Mouse (Mus musculus) intestine, embryonic 16.5 days (tissue): ENCODE measurements around the gene Med12l. TPM values are rescaled to one million over a fixed set of nuclear protein-coding genes. Genes with fewer than 3 reads are reported as not detected.

Source experiments
- ATAC-seq: fragments of 200-750 bp; cut with Nextera tagmentation; 2 replicates; pipeline ENCODE4 v1.8.0; 2017; ENCODE audit warnings: moderate TSS enrichment, moderate library complexity
- H3K27ac ChIP-seq: fragments of 300-500 bp; sonication (generic); 2 replicates; pipeline ENCODE4 v1.5.1; 2014; ENCODE audit warnings: mild to moderate bottlenecking, low read length
- H3K27me3 ChIP-seq: fragments of 300-500 bp; sonication (generic); replicated peaks from 2 replicates; pipeline ENCODE4 v1.6.1; 2014; ENCODE audit warnings: low read length, control low read depth, mixed read lengths; ENCODE audit not compliant: control insufficient read depth, insufficient read depth
- H3K36me3 ChIP-seq: fragments of 300-500 bp; sonication (generic); 2 replicates; pipeline ENCODE4 v1.6.1; 2014; ENCODE audit warnings: low read length, control low read depth; ENCODE audit not compliant: control insufficient read depth, insufficient read depth
- H3K4me1 ChIP-seq: fragments of 300-500 bp; sonication (generic); 2 replicates; pipeline ENCODE4 v1.6.1; 2014; ENCODE audit warnings: low read length, control low read depth, mixed read lengths; ENCODE audit not compliant: control insufficient read depth, insufficient read depth
- H3K4me2 ChIP-seq: fragments of 300-500 bp; sonication (generic); 2 replicates; pipeline ENCODE4 v1.6.1; 2014; ENCODE audit warnings: low read depth, low read length, control low read depth
- H3K4me3 ChIP-seq: fragments of 300-500 bp; sonication (generic); 2 replicates; pipeline ENCODE4 v1.5.1; 2014; ENCODE audit warnings: mild to moderate bottlenecking, low read length
- H3K9ac ChIP-seq: fragments of 300-500 bp; sonication (generic); 2 replicates; pipeline ENCODE4 v1.6.1; 2014; ENCODE audit warnings: low read depth, low read length
- H3K9me3 ChIP-seq: fragments of 300-500 bp; sonication (generic); 2 replicates; pipeline ENCODE4 v1.6.1; 2016; ENCODE audit warnings: low read length, control low read depth; ENCODE audit not compliant: control insufficient read depth
- WGBS: fragments of 180-500 bp; shearing (Covaris S2); extraction: QIAGEN DNeasy Blood & Tissue Kit; methylation state at CpG from one replicate; pipeline ENCODE4 v1.1.7; 2014; 5-methylcytosine and 5-hydroxymethylcytosine counted together
- polyA plus RNA-seq: library from polyadenylated mRNA; unstranded; fragments of >200 nt; fragmentation: Nextera tagmentation; extraction: Ambion mirVana; gene quantifications from 2 replicates; pipeline ENCODE4 v1.2.1, GENCODE M21; 2015

Gene Med12l
- polyA plus RNA-seq, 1 experiment from 2014 or later: 0.65 TPM

DNA sequence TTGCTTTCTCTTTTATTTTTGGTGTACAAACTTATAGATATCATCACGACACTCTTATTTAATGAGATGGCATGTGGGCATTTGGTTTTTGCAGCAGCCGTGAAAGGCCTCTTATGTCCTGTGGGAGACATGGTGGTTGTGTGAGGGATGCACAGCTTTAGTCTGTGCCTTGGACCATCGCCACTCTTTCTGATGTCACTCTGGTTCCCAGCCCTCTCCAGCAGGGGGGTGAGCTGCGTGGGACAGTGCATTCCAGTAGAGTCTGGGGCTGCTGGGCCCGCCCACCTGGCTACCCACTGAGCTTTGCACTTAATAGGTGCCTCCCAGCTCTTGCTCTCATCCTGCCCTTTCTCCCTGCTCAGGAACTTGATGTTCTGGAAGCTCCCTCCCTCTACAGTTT lies 175.5 kb downstream of the Med12l start:
- no peak overlapping the region for H3K27ac ChIP-seq
- H3K36me3 ChIP-seq: no peaks in the 10 kb centered on the region
- 68% methylated on average over 5 of the region's 5 CpGs for WGBS
- ATAC-seq: no peak
- no peak overlapping the region for H3K4me3 ChIP-seq
- H3K27me3 ChIP-seq: no peaks in the 10 kb centered on the region
- H3K9me3 ChIP-seq: no peaks in the 10 kb centered on the region
- H3K4me1 ChIP-seq: no peaks in the 10 kb centered on the region
- H3K9ac ChIP-seq: no peak overlapping the region
- no peak overlapping the region for H3K4me2 ChIP-seq

DNA sequence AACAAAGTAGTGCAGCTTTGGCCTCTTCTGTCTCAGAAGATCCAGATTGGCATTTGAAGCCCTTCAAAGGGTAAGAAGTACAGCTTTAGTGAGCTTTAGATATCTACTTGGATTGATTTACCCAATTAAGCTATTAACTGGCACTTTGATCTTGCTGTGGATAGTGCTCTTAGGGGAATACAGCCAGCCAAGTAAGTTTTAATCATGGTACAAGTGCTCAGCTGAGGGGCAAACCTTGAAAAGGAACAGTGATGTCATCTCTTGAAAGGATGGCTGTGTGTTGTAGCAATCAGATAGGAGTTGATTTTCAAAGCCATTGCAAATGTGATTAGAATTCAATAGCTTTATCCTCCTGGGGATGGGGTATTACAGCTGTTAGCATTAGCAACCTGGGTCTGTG lies 176.5 kb downstream of the Med12l start:
- H3K27ac ChIP-seq: no peak overlapping the region
- H3K4me3 ChIP-seq: no peak overlapping the region
- no peaks in the 10 kb centered on the region for H3K9me3 ChIP-seq
- no peak overlapping the region for H3K4me2 ChIP-seq
- H3K36me3 ChIP-seq: no peaks in the 10 kb centered on the region
- no peak for ATAC-seq
- no peaks in the 10 kb centered on the region for H3K4me1 ChIP-seq
- no peak overlapping the region for H3K9ac ChIP-seq
- no peaks in the 10 kb centered on the region for H3K27me3 ChIP-seq

DNA sequence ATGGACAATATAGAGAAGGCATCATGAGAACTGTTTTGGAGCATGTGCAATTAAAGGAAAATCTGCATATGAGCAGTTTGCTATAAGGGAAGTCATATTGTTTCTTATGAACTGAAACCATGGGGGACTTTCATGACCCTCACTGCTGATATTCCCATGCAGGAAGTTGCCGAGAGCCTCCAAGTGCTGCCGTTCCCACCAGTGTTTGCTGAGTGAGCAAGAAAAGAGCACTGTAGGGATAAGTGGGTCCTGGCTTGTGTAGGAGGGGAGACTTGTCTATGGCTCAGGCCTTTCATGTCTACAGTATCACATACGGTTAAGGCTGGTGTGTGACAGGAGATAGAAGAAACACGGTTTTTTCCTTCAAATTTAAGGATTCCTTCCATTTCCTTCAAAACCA lies 180.0 kb downstream of the Med12l start:
- WGBS: 75% methylated on average over 4 of the region's 4 CpGs
- Histone ChIP-seq H3K36me3 (no peaks in the 10 kb centered on the region), H3K4me3 (no peak overlapping the region), H3K27ac (no peak overlapping the region), H3K27me3 (no peaks in the 10 kb centered on the region), H3K4me1 (no peaks in the 10 kb centered on the region), H3K9ac (no peak overlapping the region), H3K9me3 (no peaks in the 10 kb centered on the region), H3K4me2 (no peak overlapping the region)
- no peak for ATAC-seq

DNA sequence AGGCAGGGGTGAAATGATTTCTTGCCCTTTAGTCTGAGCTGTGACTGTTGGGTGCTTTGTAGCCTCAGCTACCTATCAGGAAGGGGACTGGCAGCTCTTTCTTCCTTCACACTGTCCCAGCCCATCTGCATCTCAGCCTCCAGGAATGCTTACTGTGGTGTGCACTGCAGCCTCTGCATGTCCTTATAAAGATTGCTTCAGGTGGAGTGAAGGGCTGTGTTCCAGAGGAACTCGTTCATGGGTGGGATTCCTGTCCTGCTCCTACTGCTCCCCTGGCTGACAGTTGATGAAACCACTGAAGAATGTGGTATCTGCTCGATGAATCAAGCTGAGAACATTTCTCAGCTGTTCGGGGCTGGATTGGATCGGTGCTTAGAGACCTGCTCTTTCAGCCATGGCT lies 181.7 kb downstream of the Med12l start:
- Histone ChIP-seq H3K36me3 (no peaks in the 10 kb centered on the region), H3K4me3 (no peak overlapping the region), H3K27me3 (no peaks in the 10 kb centered on the region), H3K9ac (no peak overlapping the region), H3K9me3 (no peaks in the 10 kb centered on the region), H3K27ac (no peak overlapping the region), H3K4me1 (no peaks in the 10 kb centered on the region), H3K4me2 (no peak overlapping the region)
- WGBS: 71% methylated on average over 4 of the region's 4 CpGs
- ATAC-seq: no peak

DNA sequence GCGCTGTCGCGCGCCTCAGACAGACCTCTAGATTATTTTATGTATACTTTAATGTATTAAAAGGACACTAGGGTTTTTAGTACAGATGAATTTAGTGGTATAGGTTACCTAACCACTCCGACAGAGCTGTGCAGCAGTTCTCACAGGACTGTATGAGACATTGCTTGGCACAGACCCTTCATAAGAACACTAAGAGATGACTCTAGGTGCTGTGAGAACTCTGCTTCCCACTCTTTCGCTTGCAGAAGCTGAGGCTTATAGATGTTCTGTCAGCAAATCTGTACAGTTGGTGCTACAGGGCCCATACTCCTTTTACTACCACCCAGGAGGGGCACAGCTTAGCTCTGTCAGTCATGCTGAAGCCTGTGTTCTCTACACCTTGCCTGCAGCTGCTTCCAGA lies 186.0 kb downstream of the Med12l start:
- no peak for ATAC-seq
- H3K27ac ChIP-seq: no peak overlapping the region
- H3K36me3 ChIP-seq: no peaks in the 10 kb centered on the region
- no peak overlapping the region for H3K4me2 ChIP-seq
- H3K27me3 ChIP-seq: no peaks in the 10 kb centered on the region
- H3K9ac ChIP-seq: no peak overlapping the region
- no peak overlapping the region for H3K4me3 ChIP-seq
- WGBS: 95% methylated on average over 6 of the region's 6 CpGs
- no peaks in the 10 kb centered on the region for H3K9me3 ChIP-seq
- H3K4me1 ChIP-seq: no peaks in the 10 kb centered on the region

DNA sequence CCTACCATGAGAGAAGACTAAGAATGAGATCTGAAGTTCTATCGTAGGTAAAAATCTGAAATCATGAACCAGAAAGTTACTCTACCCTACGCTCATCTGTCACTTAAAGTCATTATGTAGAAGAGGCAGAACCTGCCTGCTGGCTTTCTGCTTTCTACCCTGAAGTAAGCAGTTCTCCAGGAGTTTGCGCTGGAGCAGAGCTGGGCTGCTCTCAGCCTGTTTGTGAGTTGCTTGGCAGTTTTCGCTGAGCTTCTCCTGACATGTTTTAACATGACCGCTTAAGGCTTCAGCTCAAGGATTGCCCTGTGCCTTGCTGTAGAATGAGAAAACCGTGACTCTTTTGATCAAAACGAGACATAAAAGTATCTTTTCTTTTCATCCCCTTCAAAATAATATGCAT lies 188.5 kb downstream of the Med12l start:
- 91% methylated on average over 7 of the region's 7 CpGs for WGBS
- Histone ChIP-seq H3K36me3 (no peaks in the 10 kb centered on the region), H3K27me3 (no peaks in the 10 kb centered on the region), H3K27ac (no peak overlapping the region), H3K4me2 (no peak overlapping the region), H3K4me1 (no peaks in the 10 kb centered on the region), H3K9ac (no peak overlapping the region), H3K9me3 (no peaks in the 10 kb centered on the region), H3K4me3 (no peak overlapping the region)
- ATAC-seq: no peak

DNA sequence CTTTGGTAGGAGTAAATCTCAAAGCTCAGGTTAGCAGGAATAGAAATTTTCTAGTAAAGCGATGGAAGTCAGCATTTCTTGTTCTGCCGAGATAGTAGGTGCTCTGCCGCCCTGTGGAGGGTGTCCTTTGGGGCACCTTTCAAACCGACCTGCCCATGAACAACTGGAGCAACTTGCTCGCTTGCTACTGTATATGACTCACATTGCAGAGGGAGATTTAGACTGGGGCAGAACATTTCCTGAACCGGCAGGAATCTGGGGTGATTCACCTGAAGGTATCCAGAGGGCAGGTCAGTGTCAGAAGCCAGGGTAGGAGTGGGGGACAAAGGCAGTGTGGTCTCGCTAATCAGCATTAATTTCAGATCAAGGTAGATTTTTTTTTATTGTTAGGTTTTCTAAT lies 189.3 kb downstream of the Med12l start, which contains the start of gene Gpr87:
Gene Gpr87 (minus strand): TSS at position 167 of the 400 bp plus-strand sequence.
- H3K36me3 ChIP-seq: no peaks in the 10 kb centered on the region
- no peak within 1 kb of the TSS for H3K9ac ChIP-seq
- H3K27ac ChIP-seq: no peak within 1 kb of the TSS
- WGBS: 82% methylated on average over 7 of the region's 7 CpGs
- no peaks in the 10 kb centered on the region for H3K9me3 ChIP-seq
- H3K27me3 ChIP-seq: no peaks in the 10 kb centered on the region
- no peaks in the 10 kb centered on the region for H3K4me1 ChIP-seq
- H3K4me3 ChIP-seq: no peak within 1 kb of the TSS
- no peak for ATAC-seq
- H3K4me2 ChIP-seq: no peak within 1 kb of the TSS

DNA sequence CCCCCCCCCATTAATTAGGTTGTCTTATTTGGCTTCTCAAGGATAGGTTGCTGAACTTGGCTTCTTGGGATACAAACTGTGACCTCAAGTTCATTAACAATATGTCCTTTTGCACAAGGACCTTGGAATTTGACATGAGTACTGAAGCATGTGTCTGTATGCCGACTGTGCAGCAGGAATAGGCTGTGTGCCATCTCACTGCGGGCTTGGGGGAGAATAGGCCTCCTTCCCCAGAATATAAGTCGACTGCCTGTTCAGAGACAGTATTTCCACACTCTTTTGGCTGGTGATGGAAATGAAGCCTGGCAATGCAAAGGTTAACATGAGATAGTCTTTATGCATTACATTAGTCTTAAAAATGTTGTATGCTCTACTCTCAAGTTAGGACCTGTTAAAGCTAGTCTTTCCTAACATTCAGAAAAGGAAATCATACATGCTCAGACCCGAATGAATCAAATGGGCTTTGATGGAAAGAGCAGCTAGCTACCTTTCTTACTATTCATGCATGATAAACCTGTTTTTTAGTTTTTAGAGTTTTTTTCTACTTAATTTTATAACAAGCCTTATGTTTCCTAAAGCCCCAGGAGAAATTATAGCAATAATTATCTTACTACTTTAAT lies 191.8 kb downstream of the Med12l start:
- H3K9me3 ChIP-seq: no peaks in the 10 kb centered on the region
- no peaks in the 10 kb centered on the region for H3K36me3 ChIP-seq
- no peaks in the 10 kb centered on the region for H3K4me1 ChIP-seq
- no peak overlapping the region for H3K4me2 ChIP-seq
- 87% methylated on average over 4 of the region's 4 CpGs for WGBS
- H3K4me3 ChIP-seq: no peak overlapping the region
- no peak overlapping the region for H3K9ac ChIP-seq
- no peak overlapping the region for H3K27ac ChIP-seq
- no peaks in the 10 kb centered on the region for H3K27me3 ChIP-seq
- no peak for ATAC-seq

DNA sequence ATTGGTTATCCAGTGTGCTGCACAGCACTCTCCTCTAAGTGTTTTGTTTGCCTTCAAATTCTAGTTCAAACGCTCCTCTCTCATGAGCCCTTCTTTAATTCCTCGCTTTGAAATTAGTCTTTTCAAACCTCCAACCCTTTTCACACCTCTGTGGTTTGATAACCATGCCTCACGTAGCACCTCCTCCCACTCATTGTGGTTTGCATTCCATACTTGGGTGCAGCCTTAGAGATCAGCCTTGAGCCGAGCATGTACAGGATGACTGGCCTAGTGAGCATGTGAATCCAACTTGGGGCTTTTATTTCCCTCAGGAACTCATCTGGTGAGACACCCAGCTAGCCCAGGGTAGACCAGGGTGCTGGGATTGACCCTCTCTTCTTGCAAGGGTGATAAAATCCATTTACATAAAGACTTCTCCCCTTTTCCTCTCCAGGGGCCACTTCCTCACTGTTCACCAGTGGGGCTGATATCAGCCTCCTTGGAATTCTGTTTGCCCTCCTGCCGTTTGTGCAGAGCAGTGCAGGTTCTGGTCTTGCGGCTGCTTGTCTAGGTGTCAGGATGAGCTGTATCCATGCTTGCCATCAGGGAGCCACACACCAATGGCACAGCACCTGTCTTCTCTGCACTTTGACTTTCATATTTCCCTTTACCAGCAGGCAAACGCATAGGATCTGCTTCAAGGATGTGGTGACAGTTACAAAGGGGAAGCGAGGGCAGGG lies 198.3 kb downstream of the Med12l start:
- Histone ChIP-seq H3K9me3 (no peaks in the 10 kb centered on the region), H3K36me3 (no peaks in the 10 kb centered on the region), H3K9ac (no peak overlapping the region), H3K4me2 (no peak overlapping the region), H3K4me1 (no peaks in the 10 kb centered on the region), H3K27ac (no peak overlapping the region), H3K27me3 (no peaks in the 10 kb centered on the region), H3K4me3 (no peak overlapping the region)
- WGBS: 74% methylated on average over 8 of the region's 8 CpGs
- ATAC-seq: no peak
